Comparison of ENCODE assay signal across 24 mouse cellular contexts in the genomic region with DNA sequence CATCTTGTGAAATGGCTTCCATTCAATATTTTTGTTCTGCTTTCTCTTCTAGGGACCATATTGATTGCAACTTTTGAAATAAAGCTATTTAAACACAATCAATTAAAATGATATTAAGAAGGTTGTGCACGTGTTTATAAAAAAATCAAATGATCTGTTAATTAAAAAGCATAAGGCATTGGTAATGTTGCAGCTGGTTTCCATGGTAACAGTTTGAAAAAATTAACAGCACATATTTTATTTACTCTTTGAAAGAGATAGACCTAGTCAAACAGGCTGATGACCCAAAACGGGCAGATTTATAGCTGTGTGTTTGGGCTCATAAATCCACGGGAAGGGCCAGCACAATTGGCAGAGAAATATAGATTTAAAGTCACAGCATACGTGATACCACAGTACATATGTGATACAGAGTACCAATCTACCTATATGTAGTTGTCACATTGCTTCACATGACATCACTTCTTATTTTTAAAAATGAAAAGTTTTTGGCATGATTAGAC.
DNase-seq lines count a peak whose midpoint lies in the region; ATAC-seq and TF ChIP-seq lines count a peak whose summit lies in the region.
"Had no signal": no experiment of that assay in that cellular context is flagged by ENCODE, and none has a peak within 500 bp of the region (broad histone marks: within the 10 kb centered on the region; RNA-seq: fewer than 3 reads in every experiment).

No protein-coding gene starts in this region.

- no peak for DNase-seq in forebrain, embryonic 10.5 days (ENCODE audit: extremely low spot score, low spot score)
- DNase-seq in layer of hippocampus, adult 9-10 months (ENCODE audit: low spot score) = peak; percentile 27
- DNase-seq in layer of hippocampus, adult 11-12 months (ENCODE audit: low spot score) = no peak
- DNase-seq in brain, embryonic 14.5 days (ENCODE audit: low read depth) = peak; percentile 52
- DNase-seq in left cerebral cortex, adult 9 months (ENCODE audit: low spot score in 2 of 2) = no peak
- DNase-seq in heart, postnatal 25 days (ENCODE audit: low spot score) = no peak
- DNase-seq: adrenal gland, adult 2 months; adrenal gland, postnatal 14 days; B cell, adult 2 months; cerebellum, adult 11-12 months; cerebellum, adult 8-10 months; cerebellum, postnatal 10 days; gastrocnemius, postnatal 25 days; heart, adult 18-20 months; heart, postnatal 10 days; heart, postnatal 4 days had no signal

- intact Hi-C loops in heart, postnatal 25 days (cut with DNase I) = no loop called here

- H3K9me3 ChIP-seq in forebrain, embryonic 13.5 days (replicated peaks) = no peaks in the 10 kb centered on the region
- no peaks in the 10 kb centered on the region for H3K9me3 ChIP-seq in forebrain, embryonic 10.5 days
- H3K9me3 ChIP-seq: G1E; heart, embryonic 12.5 days; heart, embryonic 15.5 days had no signal

- H3K27me3 ChIP-seq in forebrain, embryonic 13.5 days = no peaks in the 10 kb centered on the region
- no peaks in the 10 kb centered on the region for H3K27me3 ChIP-seq in forebrain, embryonic 10.5 days (ENCODE audit: poor library complexity, severe bottlenecking)
- H3K27me3 ChIP-seq: CH12.LX; heart, embryonic 12.5 days; heart, embryonic 15.5 days had no signal

- ATAC-seq in forebrain, embryonic 13.5 days = peak; percentile 58; the same call in 1 of the 2 replicates
- ATAC-seq: hindbrain, postnatal 0 days; inflammation-experienced regulatory T-cells, adult 6 months had no signal

- no peaks in the 10 kb centered on the region for H3K4me1 ChIP-seq in forebrain, embryonic 13.5 days
- H3K4me1 ChIP-seq in forebrain, embryonic 10.5 days = no peaks in the 10 kb centered on the region
- H3K4me1 ChIP-seq: heart, embryonic 12.5 days; heart, embryonic 15.5 days had no signal

- H3K4me3 ChIP-seq in forebrain, embryonic 13.5 days = no peak overlapping the region
- H3K4me3 ChIP-seq in forebrain, embryonic 10.5 days = no peak overlapping the region
- H3K4me3 ChIP-seq: heart, embryonic 12.5 days; heart, embryonic 15.5 days had no signal

- no peak for TF ChIP-seq POLR2A in brain, embryonic 14.5 days (IDR thresholded peaks at IDR 0.05; ENCODE audit: borderline replicate concordance, extremely low read depth, insufficient read depth, insufficient read length, poor library complexity, severe bottlenecking)

- 77% methylated on average over 4 of the region's 4 CpGs for WGBS in forebrain, embryonic 13.5 days
- 91% methylated on average over 4 of the region's 4 CpGs for WGBS in forebrain, embryonic 10.5 days

- no peak for TF ChIP-seq CTCF in brain, embryonic 14.5 days (IDR thresholded peaks at IDR 0.05; ENCODE audit: borderline replicate concordance, extremely low read depth, insufficient read depth, insufficient read length)

- no peak overlapping the region for H3K4me2 ChIP-seq in forebrain, embryonic 13.5 days
- H3K4me2 ChIP-seq: heart, embryonic 12.5 days; heart, embryonic 15.5 days; hindbrain, embryonic 14.5 days had no signal

- H3K36me3 ChIP-seq in forebrain, embryonic 13.5 days (ENCODE audit: poor library complexity, severe bottlenecking) = no peaks in the 10 kb centered on the region
- H3K36me3 ChIP-seq in forebrain, embryonic 10.5 days (replicated peaks) = no peaks in the 10 kb centered on the region
- H3K36me3 ChIP-seq: G1E; heart, embryonic 12.5 days; heart, embryonic 15.5 days had no signal

- H3K27ac ChIP-seq in forebrain, embryonic 13.5 days = no peak overlapping the region
- H3K27ac ChIP-seq in forebrain, embryonic 10.5 days = no peak overlapping the region
- H3K27ac ChIP-seq: heart, embryonic 15.5 days; hindbrain, embryonic 14.5 days; hindbrain, postnatal 0 days had no signal

- no peak overlapping the region for H3K9ac ChIP-seq in forebrain, embryonic 13.5 days
- H3K9ac ChIP-seq: heart, embryonic 12.5 days; heart, embryonic 15.5 days; hindbrain, embryonic 14.5 days had no signal

Comparison
In these comparisons a context has a peak if more than half of its experiments do, and no peak if none do; other contexts are left out.
1. DNase-seq: peak in layer of hippocampus, adult 9-10 months (single experiment) and brain, embryonic 14.5 days (single experiment); none in forebrain, embryonic 10.5 days (single experiment), layer of hippocampus, adult 11-12 months (single experiment), left cerebral cortex, adult 9 months (0 of 2) and heart, postnatal 25 days (single experiment).